Mouse (Mus musculus): Measurements from ENCODE around the gene Prrg4.
A peak's percentile ranks its signal among the peaks of the same experiment; 100 is the strongest.
"Not testable (repeated sequence)": the region's sequence is repeated elsewhere in the genome, so short reads cannot be mapped to it uniquely, and the experiment has no call there.

Gene Prrg4

GRCm38 (mm10) chr2:104849276-104849990 lies at the start of gene Prrg4:
Gene Prrg4 (minus strand): TSS chr2:104849876.
- peak; percentile 83 for DNase-seq (ENCODE audit: low spot score)

GRCm38 (mm10) chr2:104887882-104888566 lies 38.3 kb upstream of the Prrg4 start:
- peak; percentile 89 for DNase-seq (ENCODE audit: low spot score)

- not testable (repeated sequence) for DNase-seq (ENCODE audit: low spot score)
Measured at GRCm38 (mm10) chr2:104887331-104887730, 37.7 kb upstream of the Prrg4 start.

- DNase-seq (ENCODE audit: low spot score) = no peak
Measured at GRCm38 (mm10) chr2:104886109-104886508, 36.4 kb upstream of the Prrg4 start.

GRCm38 (mm10) chr2:104878794-104879193 lies 29.1 kb upstream of the Prrg4 start:
- no peak for DNase-seq (ENCODE audit: low spot score)

GRCm38 (mm10) chr2:104869101-104869500 lies 19.4 kb upstream of the Prrg4 start:
- DNase-seq (ENCODE audit: low spot score) = no peak

GRCm38 (mm10) chr2:104867282-104867855 lies 17.7 kb upstream of the Prrg4 start, which contains the start of gene Ccdc73:
Gene Ccdc73 (plus strand): TSS chr2:104867805.
- no peak for DNase-seq (ENCODE audit: low spot score)

- DNase-seq (ENCODE audit: low spot score) = no peak
Measured at GRCm38 (mm10) chr2:104864176-104864860, 14.6 kb upstream of the Prrg4 start.

- no peak for DNase-seq (ENCODE audit: low spot score)
Measured at GRCm38 (mm10) chr2:104860426-104860825, 10.8 kb upstream of the Prrg4 start.

- DNase-seq (ENCODE audit: low spot score) = no peak
Measured at GRCm38 (mm10) chr2:104859060-104859459, 9.4 kb upstream of the Prrg4 start.

GRCm38 (mm10) chr2:104858083-104858482 lies 8.4 kb upstream of the Prrg4 start:
- DNase-seq (ENCODE audit: low spot score) = not testable (repeated sequence)

GRCm38 (mm10) chr2:104856218-104856617 lies 6.5 kb upstream of the Prrg4 start:
- no peak for DNase-seq (ENCODE audit: low spot score)

GRCm38 (mm10) chr2:104855732-104856131 lies 6.1 kb upstream of the Prrg4 start:
- DNase-seq (ENCODE audit: low spot score) = no peak

- DNase-seq (ENCODE audit: low spot score) = no peak
Measured at GRCm38 (mm10) chr2:104854836-104855235, 5.2 kb upstream of the Prrg4 start.

GRCm38 (mm10) chr2:104852546-104852945 lies 2.9 kb upstream of the Prrg4 start:
- no peak for DNase-seq (ENCODE audit: low spot score)

GRCm38 (mm10) chr2:104851686-104852085 lies 2.0 kb upstream of the Prrg4 start:
- DNase-seq (ENCODE audit: low spot score) = no peak

GRCm38 (mm10) chr2:104849991-104850359 lies 299 bp upstream of the Prrg4 start:
- no peak for DNase-seq (ENCODE audit: low spot score)

GRCm38 (mm10) chr2:104848235-104849161 lies 1.2 kb downstream of the Prrg4 start:
- no peak for DNase-seq (ENCODE audit: low spot score)

- peak; percentile 44 for DNase-seq (ENCODE audit: low spot score)
Measured at GRCm38 (mm10) chr2:104847645-104848044, 2.0 kb downstream of the Prrg4 start.

- no peak for DNase-seq (ENCODE audit: low spot score)
Measured at GRCm38 (mm10) chr2:104846638-104847414, 2.9 kb downstream of the Prrg4 start.

GRCm38 (mm10) chr2:104842559-104842958 lies 7.1 kb downstream of the Prrg4 start:
- no peak for DNase-seq (ENCODE audit: low spot score)

Measured in testis, postnatal 10 days (tissue).